In genomic region chr1:189228222-189229084, GRCm38 (mm10) we compare ENCODE assay signal across 9 mouse cellular contexts.
DNase-seq lines count a peak whose midpoint lies in the region; ATAC-seq and TF ChIP-seq lines count a peak whose summit lies in the region.
"Had no signal": no experiment of that assay in that cellular context is flagged by ENCODE, and none has a peak within 500 bp of the region (broad histone marks: within the 10 kb centered on the region; RNA-seq: fewer than 3 reads in every experiment).

No protein-coding gene starts in this region.

- H3K4me2 ChIP-seq in kidney, embryonic 14.5 days (replicated peaks; ENCODE audit: low read depth, low read length): no peak overlapping the region
- no peak overlapping the region; the same call in 1 of the 2 replicates for H3K4me2 ChIP-seq in kidney, embryonic 15.5 days
- H3K4me2 ChIP-seq in forebrain, embryonic 14.5 days (ENCODE audit: low read length): no peak overlapping the region
- no peak overlapping the region for H3K4me2 ChIP-seq in lung, postnatal 0 days (replicated peaks; ENCODE audit: low read depth, low read length)
- H3K4me2 ChIP-seq: limb, embryonic 12.5 days had no signal

- H3K36me3 ChIP-seq in kidney, embryonic 14.5 days (ENCODE audit: control insufficient read depth, insufficient read depth, low read length): no peaks in the 10 kb centered on the region
- H3K36me3 ChIP-seq in kidney, embryonic 15.5 days: no peaks in the 10 kb centered on the region
- no peaks in the 10 kb centered on the region for H3K36me3 ChIP-seq in forebrain, embryonic 14.5 days (ENCODE audit: control insufficient read depth, insufficient read depth, low read length)
- H3K36me3 ChIP-seq in lung, postnatal 0 days (ENCODE audit: insufficient read depth, low read length): no peaks in the 10 kb centered on the region
- H3K36me3 ChIP-seq: limb, embryonic 12.5 days had no signal

- WGBS in kidney, embryonic 14.5 days: 50% methylated on average over 19 of the region's 19 CpGs
- 45% methylated on average over 19 of the region's 19 CpGs for WGBS in kidney, embryonic 15.5 days
- 77% methylated on average over 19 of the region's 19 CpGs for WGBS in forebrain, embryonic 14.5 days
- WGBS in lung, postnatal 0 days: 64% methylated on average over 19 of the region's 19 CpGs

- peak; percentile 63 to 83 for DNase-seq in frontal cortex, postnatal 36 days (ENCODE audit: low spot score in 2 of 2)
- peak; percentile 21 to 29 for DNase-seq in layer of hippocampus, postnatal 10 days (ENCODE audit: low spot score in 2 of 2)
- DNase-seq in right cerebral cortex, adult 2 months (ENCODE audit: low spot score in 2 of 2): peak; percentile 79 to 82
- DNase-seq in forebrain, embryonic 14.5 days (ENCODE audit: low spot score): no peak
- no peak for DNase-seq in lung, postnatal 0 days (ENCODE audit: low spot score)

- TF ChIP-seq CTCF in lung, postnatal 0 days (IDR thresholded peaks at IDR 0.05): no peak

- H3K9ac ChIP-seq in kidney, embryonic 14.5 days (ENCODE audit: low read depth, low read length): no peak overlapping the region
- H3K9ac ChIP-seq in kidney, embryonic 15.5 days: no peak overlapping the region
- H3K9ac ChIP-seq in forebrain, embryonic 14.5 days (ENCODE audit: low read length): no peak overlapping the region
- H3K9ac ChIP-seq in lung, postnatal 0 days (replicated peaks; ENCODE audit: low read depth): no peak overlapping the region
- H3K9ac ChIP-seq: limb, embryonic 12.5 days had no signal

- TF ChIP-seq EP300 in lung, postnatal 0 days (IDR thresholded peaks at IDR 0.05): no peak

- H3K4me3 ChIP-seq in kidney, embryonic 14.5 days (ENCODE audit: low read length): no peak overlapping the region
- H3K4me3 ChIP-seq in kidney, embryonic 15.5 days (replicated peaks): no peak overlapping the region
- H3K4me3 ChIP-seq in forebrain, embryonic 14.5 days (ENCODE audit: low read depth, low read length): no peak overlapping the region
- H3K4me3 ChIP-seq in lung, postnatal 0 days (ENCODE audit: low read depth, low read length): no peak overlapping the region
- H3K4me3 ChIP-seq: limb, embryonic 12.5 days had no signal

- H3K27me3 ChIP-seq in kidney, embryonic 14.5 days (ENCODE audit: control insufficient read depth, insufficient read depth, low read length): no peaks in the 10 kb centered on the region
- no peaks in the 10 kb centered on the region for H3K27me3 ChIP-seq in kidney, embryonic 15.5 days
- H3K27me3 ChIP-seq in forebrain, embryonic 14.5 days (replicated peaks; ENCODE audit: control insufficient read depth, insufficient read depth, low read length): no peaks in the 10 kb centered on the region
- H3K27me3 ChIP-seq in lung, postnatal 0 days (replicated peaks; ENCODE audit: insufficient read depth, low read length): no peaks in the 10 kb centered on the region
- H3K27me3 ChIP-seq: limb, embryonic 12.5 days had no signal

- 0 out of 2 replicates have a peak, but pooled peaks have one; percentile 35 for ATAC-seq in kidney, embryonic 14.5 days (ENCODE audit: low FRiP score, low TSS enrichment)
- ATAC-seq in kidney, embryonic 15.5 days (replicated peaks; ENCODE audit: low FRiP score): no peak
- no peak for ATAC-seq in CD4-positive, CD25-positive, alpha-beta regulatory T cell, adult 4 months
- no peak for ATAC-seq in forebrain, embryonic 14.5 days
- ATAC-seq in lung, postnatal 0 days: no peak

- no peak overlapping the region for H3K27ac ChIP-seq in kidney, embryonic 14.5 days (ENCODE audit: low read depth, low read length)
- H3K27ac ChIP-seq in kidney, embryonic 15.5 days: no peak overlapping the region
- H3K27ac ChIP-seq in forebrain, embryonic 14.5 days (ENCODE audit: low read depth, low read length): no peak overlapping the region
- H3K27ac ChIP-seq in lung, postnatal 0 days (ENCODE audit: low read length): no peak overlapping the region
- H3K27ac ChIP-seq: limb, embryonic 12.5 days had no signal

- H3K9me3 ChIP-seq in kidney, embryonic 14.5 days (ENCODE audit: control insufficient read depth, low read length): no peaks in the 10 kb centered on the region
- H3K9me3 ChIP-seq in kidney, embryonic 15.5 days (replicated peaks): no peaks in the 10 kb centered on the region
- no peaks in the 10 kb centered on the region for H3K9me3 ChIP-seq in forebrain, embryonic 14.5 days (replicated peaks; ENCODE audit: control insufficient read depth, low read length)
- H3K9me3 ChIP-seq in lung, postnatal 0 days (ENCODE audit: low read length): no peaks in the 10 kb centered on the region
- H3K9me3 ChIP-seq: limb, embryonic 12.5 days had no signal

- H3K4me1 ChIP-seq in kidney, embryonic 14.5 days (ENCODE audit: control insufficient read depth, insufficient read depth, low read length): 0 out of 2 replicates have a peak, but pooled peaks cover 3% of the 10 kb centered on the region
- H3K4me1 ChIP-seq in kidney, embryonic 15.5 days: peaks cover 7% of the 10 kb centered on the region
- no peaks in the 10 kb centered on the region for H3K4me1 ChIP-seq in forebrain, embryonic 14.5 days (ENCODE audit: control insufficient read depth, insufficient read depth, low read length)
- no peaks in the 10 kb centered on the region for H3K4me1 ChIP-seq in lung, postnatal 0 days (ENCODE audit: insufficient read depth, low read depth, low read length)
- H3K4me1 ChIP-seq: limb, embryonic 12.5 days had no signal

Comparison
In these comparisons a context has a peak if more than half of its experiments do, and no peak if none do; other contexts are left out.
1. DNase-seq: peak in frontal cortex, postnatal 36 days (2 of 2), layer of hippocampus, postnatal 10 days (2 of 2) and right cerebral cortex, adult 2 months (2 of 2); none in forebrain, embryonic 14.5 days (single experiment) and lung, postnatal 0 days (single experiment).